Mouse (Mus musculus) lung, postnatal 0 days (tissue): ENCODE measurements around the gene Atf4.

Experiments
- CTCF ChIP-seq: IDR thresholded peaks from 2 replicates; pipeline ENCODE4 v1.5.1; 2016; ENCODE audit warnings: antibody characterized with exemption, mild to moderate bottlenecking
- EP300 ChIP-seq: IDR thresholded peaks from 2 replicates; pipeline ENCODE4 v1.6.1; 2016; ENCODE audit warnings: antibody characterized with exemption, mild to moderate bottlenecking, control low read depth

DNA sequence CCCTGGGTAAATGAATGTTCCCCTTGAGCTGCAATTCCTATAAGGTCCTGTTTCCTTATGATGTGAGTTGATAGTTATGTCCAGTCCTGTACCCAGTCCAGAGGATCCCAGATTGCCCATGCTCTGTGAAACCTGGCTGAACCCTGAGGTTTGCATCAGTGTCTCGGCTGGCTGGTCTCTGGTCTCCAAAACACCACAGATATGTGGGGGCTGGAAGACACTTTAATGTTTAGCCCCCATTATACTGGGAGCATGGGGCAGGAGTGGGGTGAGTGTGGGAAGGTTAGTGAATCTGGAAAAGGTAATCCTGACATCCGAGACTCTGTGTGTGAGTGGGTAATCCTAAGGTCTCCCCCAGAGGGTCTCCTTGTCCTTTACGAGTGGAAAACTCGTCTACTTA lies 21.9 kb upstream of the Atf4 start:
- TF ChIP-seq CTCF: no peak
- TF ChIP-seq EP300: no peak
